Mouse (Mus musculus): ENCODE results near the gene Tctex1d2. TPM values are rescaled to one million over a fixed set of nuclear protein-coding genes. Genes with fewer than 3 reads are reported as not detected.

Gene Tctex1d2
- total RNA-seq, 2 experiments from 2014 or later = 37.6 to 43.7 TPM

GRCm38 (mm10) chr16:32464908-32465307 lies 45.4 kb downstream of the Tctex1d2 start:
- ATAC-seq (replicated peaks; ENCODE audit: poor library complexity) = no peak

GRCm38 (mm10) chr16:32468488-32468887 lies 49.0 kb downstream of the Tctex1d2 start:
- ATAC-seq (replicated peaks; ENCODE audit: poor library complexity) = peak; percentile 72

- peak; percentile 41; the same call in 1 of the 2 replicates for ATAC-seq (replicated peaks; ENCODE audit: poor library complexity)
Measured at GRCm38 (mm10) chr16:32469404-32470105, 50.1 kb downstream of the Tctex1d2 start.

GRCm38 (mm10) chr16:32472276-32473015 lies 52.9 kb downstream of the Tctex1d2 start:
- no peak for ATAC-seq (replicated peaks; ENCODE audit: poor library complexity)

GRCm38 (mm10) chr16:32477315-32477714 lies 57.8 kb downstream of the Tctex1d2 start:
- ATAC-seq (replicated peaks; ENCODE audit: poor library complexity) = no peak

Other genes with a start within 250 kb of the Tctex1d2 start
- gene Bex6, start 239.9 kb upstream of the Tctex1d2 start, total RNA-seq (2015) = 103 and 110 TPM in 2 replicates
- gene Bex6, start 239.9 kb upstream of the Tctex1d2 start, total RNA-seq (2017) = 81.8 and 101 TPM in 2 replicates
- gene Fbxo45, start 172.5 kb upstream of the Tctex1d2 start, total RNA-seq (2015) = 16.3 and 16.5 TPM in 2 replicates
- gene Fbxo45, start 172.5 kb upstream of the Tctex1d2 start, total RNA-seq (2017) = 19.7 and 22.8 TPM in 2 replicates
- 9.5 and 9.9 TPM in 2 replicates for gene Wdr53, start 172.5 kb upstream of the Tctex1d2 start, total RNA-seq (2015)
- gene Wdr53, start 172.5 kb upstream of the Tctex1d2 start, total RNA-seq (2017) = 19.6 and 21.6 TPM in 2 replicates
- gene Smco1, start 148.2 kb upstream of the Tctex1d2 start, total RNA-seq (2015) = not detected in 2 replicates
- not detected in 2 replicates for gene Smco1, start 148.2 kb upstream of the Tctex1d2 start, total RNA-seq (2017)
- 17.1 and 18.2 TPM in 2 replicates for gene Rnf168, start 142.2 kb upstream of the Tctex1d2 start, total RNA-seq (2015)
- 58.3 and 65.7 TPM in 2 replicates for gene Rnf168, start 142.2 kb upstream of the Tctex1d2 start, total RNA-seq (2017)
- gene Ubxn7, start 87.4 kb upstream of the Tctex1d2 start, total RNA-seq (2015) = 24.5 and 35.5 TPM in 2 replicates
- gene Ubxn7, start 87.4 kb upstream of the Tctex1d2 start, total RNA-seq (2017) = 23.3 and 30.8 TPM in 2 replicates
- not detected in 2 replicates for gene Tm4sf19, start 19.2 kb upstream of the Tctex1d2 start, total RNA-seq (2015)
- not detected in 2 replicates for gene Tm4sf19, start 19.2 kb upstream of the Tctex1d2 start, total RNA-seq (2017)
- gene Pcyt1a, start 11.2 kb downstream of the Tctex1d2 start, total RNA-seq (2015) = 50.2 and 58.1 TPM in 2 replicates
- 74.4 and 99.1 TPM in 2 replicates for gene Pcyt1a, start 11.2 kb downstream of the Tctex1d2 start, total RNA-seq (2017)
- gene Slc51a, start 68.2 kb downstream of the Tctex1d2 start, total RNA-seq (2015) = not detected in 2 replicates
- 0.04 and 0.17 TPM in 2 replicates for gene Slc51a, start 68.2 kb downstream of the Tctex1d2 start, total RNA-seq (2017)
- not detected in 2 replicates for gene Zdhhc19, start 76.6 kb downstream of the Tctex1d2 start, total RNA-seq (2015)
- not detected in 2 replicates for gene Zdhhc19, start 76.6 kb downstream of the Tctex1d2 start, total RNA-seq (2017)
- 111 and 138 TPM in 2 replicates for gene Tfrc, start 189.2 kb downstream of the Tctex1d2 start, total RNA-seq (2015)
- 110 and 143 TPM in 2 replicates for gene Tfrc, start 189.2 kb downstream of the Tctex1d2 start, total RNA-seq (2017)
- 5.9 and 6.9 TPM in 2 replicates for gene Tnk2, start 224.2 kb downstream of the Tctex1d2 start, total RNA-seq (2015)
- 8.0 and 15.5 TPM in 2 replicates for gene Tnk2, start 224.2 kb downstream of the Tctex1d2 start, total RNA-seq (2017)